Mouse (Mus musculus) heart, embryonic 15.5 days (tissue): ENCODE measurements around the gene Pla2g15. TPM values are rescaled to one million over a fixed set of nuclear protein-coding genes. Genes with fewer than 3 reads are reported as not detected.

ENCODE experiments used
- ATAC-seq: fragments of 200-750 bp; cut with Nextera tagmentation; replicated peaks from 2 replicates; pipeline ENCODE4 v1.8.0; 2017; ENCODE audit warnings: low read depth, moderate TSS enrichment; ENCODE audit not compliant: insufficient number of reproducible peaks, insufficient read depth, low FRiP score
- H3K27ac ChIP-seq: fragments of 300-500 bp; sonication (generic); 2 replicates; pipeline ENCODE4 v1.5.1; 2015; ENCODE audit warnings: mild to moderate bottlenecking, inconsistent platforms
- H3K27me3 ChIP-seq: fragments of 300-500 bp; sonication (generic); 2 replicates; pipeline ENCODE4 v1.6.1; 2015; ENCODE audit warnings: inconsistent platforms
- H3K36me3 ChIP-seq: fragments of 300-500 bp; sonication (generic); 2 replicates; pipeline ENCODE4 v1.6.1; 2015; ENCODE audit warnings: mild to moderate bottlenecking, inconsistent platforms
- H3K4me1 ChIP-seq: fragments of 300-500 bp; sonication (generic); replicated peaks from 2 replicates; pipeline ENCODE4 v1.6.1; 2015; ENCODE audit warnings: inconsistent platforms
- H3K4me2 ChIP-seq: fragments of 300-500 bp; sonication (generic); 2 replicates; pipeline ENCODE4 v1.6.1; 2015; ENCODE audit warnings: inconsistent platforms, mild to moderate bottlenecking, moderate library complexity
- H3K4me3 ChIP-seq: fragments of 300-500 bp; sonication (generic); 2 replicates; pipeline ENCODE4 v1.5.1; 2015; ENCODE audit warnings: mild to moderate bottlenecking, inconsistent platforms
- H3K9ac ChIP-seq: fragments of 300-500 bp; sonication (generic); 2 replicates; pipeline ENCODE4 v1.6.1; 2015; ENCODE audit warnings: mild to moderate bottlenecking, inconsistent platforms
- H3K9me3 ChIP-seq: fragments of 300-500 bp; sonication (generic); replicated peaks from 2 replicates; pipeline ENCODE4 v1.6.1; 2016; ENCODE audit warnings: inconsistent platforms
- WGBS: fragments of 180-500 bp; shearing (Covaris S2); methylation state at CpG from one replicate; pipeline ENCODE4 v1.1.7; 2015; ENCODE audit warnings: mixed read lengths; 5-methylcytosine and 5-hydroxymethylcytosine counted together
- polyA plus RNA-seq: library from polyadenylated mRNA; unstranded; fragments of >200 nt; fragmentation: Nextera tagmentation; extraction: Ambion mirVana; gene quantifications from 2 replicates; pipeline ENCODE4 v1.2.1, GENCODE M21; 2015

Gene Pla2g15
- 7.0 and 9.4 TPM in 2 replicates for polyA plus RNA-seq

DNA sequence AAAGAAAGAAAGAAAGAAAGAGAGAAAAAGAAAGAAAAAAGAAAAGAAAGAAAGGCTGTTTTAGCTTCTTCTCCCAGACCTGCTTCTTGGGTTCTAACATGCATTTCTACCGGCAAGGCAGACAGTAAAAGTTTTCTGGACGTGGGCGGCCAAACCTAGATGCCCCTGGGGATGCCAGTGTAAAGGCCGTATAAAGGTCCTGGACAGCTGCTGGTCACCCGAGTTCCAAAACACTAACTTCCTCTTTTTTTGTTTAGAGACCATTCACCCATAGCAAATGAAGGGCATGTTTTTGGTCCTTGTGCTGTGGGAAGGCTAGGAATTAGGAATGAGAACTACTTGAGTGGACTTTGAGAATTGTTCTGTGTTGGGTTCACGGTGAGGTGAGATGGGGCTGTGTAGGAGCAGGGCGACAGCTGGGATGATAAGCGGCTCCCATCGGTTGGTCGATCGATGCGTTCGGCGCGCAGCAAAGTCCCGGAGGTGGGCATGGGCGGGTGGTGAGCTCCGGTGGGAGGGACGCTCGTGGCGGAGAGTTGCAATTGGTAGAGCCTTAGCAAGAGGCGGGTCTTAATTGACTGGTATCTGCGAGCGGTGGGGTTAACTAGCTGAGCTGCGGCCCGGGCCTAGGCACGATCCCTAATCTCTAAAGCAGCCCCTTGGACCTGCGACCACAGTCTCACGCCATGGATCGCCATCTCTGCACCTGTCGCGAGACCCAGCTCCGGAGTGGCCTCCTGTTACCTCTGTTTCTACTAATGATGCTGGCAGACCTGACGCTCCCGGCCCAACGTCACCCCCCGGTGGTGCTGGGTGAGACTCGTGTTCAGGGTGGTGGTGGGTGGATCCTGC lies at the start of gene Pla2g15:
Gene Pla2g15, plus strand, starts transcription at position 599 of the 852 bp plus-strand sequence.
- Histone ChIP-seq H3K36me3 (no peaks in the 10 kb centered on the region), H3K27me3 (no peaks in the 10 kb centered on the region), H3K4me2 (peak within 1 kb of the TSS; percentile 77), H3K9ac (peak within 1 kb of the TSS; percentile 68), H3K27ac (peak within 1 kb of the TSS; percentile 46; the same call in 1 of the 2 replicates), H3K4me1 (peaks cover 22% of the 10 kb centered on the region), H3K4me3 (peak within 1 kb of the TSS; percentile 76), H3K9me3 (no peaks in the 10 kb centered on the region)
- ATAC-seq = peak; percentile 95
- 2% methylated on average over 38 of the region's 38 CpGs for WGBS

DNA sequence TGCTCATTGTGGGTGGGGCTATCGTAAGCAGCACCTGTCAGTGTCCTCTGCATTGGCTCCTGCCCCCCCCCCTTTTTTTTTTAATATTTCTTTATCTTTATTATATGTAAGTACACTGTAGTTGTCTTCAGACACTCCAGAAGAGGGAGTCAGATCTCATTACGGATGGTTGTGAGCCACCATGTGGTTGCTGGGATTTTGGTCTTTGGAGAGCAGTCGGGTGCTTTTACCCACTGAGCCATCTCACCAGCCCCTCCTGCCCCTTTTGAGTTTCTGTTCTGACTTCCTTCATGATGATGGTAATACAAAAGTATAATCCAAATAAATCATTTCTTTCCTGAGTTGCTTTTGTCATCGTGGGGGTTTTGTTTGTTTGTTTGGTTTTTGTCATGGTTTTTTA lies 47.9 kb upstream of the Pla2g15 start:
- H3K4me3 ChIP-seq = no peak overlapping the region
- no peaks in the 10 kb centered on the region for H3K9me3 ChIP-seq
- no peak overlapping the region for H3K27ac ChIP-seq
- no peak overlapping the region for H3K4me2 ChIP-seq
- peaks cover 23% of the 10 kb centered on the region; the same call in 1 of the 2 replicates for H3K36me3 ChIP-seq
- WGBS = 83% methylated on average over 4 of the region's 4 CpGs
- no peak for ATAC-seq
- no peaks in the 10 kb centered on the region for H3K4me1 ChIP-seq
- H3K9ac ChIP-seq = no peak overlapping the region
- no peaks in the 10 kb centered on the region for H3K27me3 ChIP-seq

DNA sequence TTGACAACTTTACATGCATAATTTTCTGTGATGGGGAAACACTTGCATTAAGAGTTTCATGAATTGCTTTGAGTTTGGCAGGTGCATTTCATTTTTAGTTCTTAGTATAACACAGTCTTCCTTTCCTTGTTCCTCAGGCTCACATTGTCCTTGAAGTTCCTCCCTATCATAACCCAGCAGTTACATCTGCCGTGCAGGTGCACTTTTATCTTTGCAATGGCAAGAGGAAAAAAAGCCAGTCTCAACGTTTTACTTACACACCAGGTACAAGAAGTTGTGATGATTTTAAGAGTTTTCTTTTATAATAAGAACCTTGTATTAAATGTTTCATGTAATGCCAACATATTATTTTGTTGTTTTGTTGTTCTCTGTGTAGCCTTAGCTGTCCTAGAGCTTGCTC lies 46.3 kb upstream of the Pla2g15 start:
- Histone ChIP-seq H3K4me3 (no peak overlapping the region), H3K9me3 (no peaks in the 10 kb centered on the region), H3K27me3 (no peaks in the 10 kb centered on the region), H3K27ac (no peak overlapping the region), H3K36me3 (peaks cover 33% of the 10 kb centered on the region), H3K9ac (no peak overlapping the region), H3K4me2 (no peak overlapping the region), H3K4me1 (no peaks in the 10 kb centered on the region)
- ATAC-seq = no peak
- WGBS = 83% methylated on average over 2 of the region's 2 CpGs

DNA sequence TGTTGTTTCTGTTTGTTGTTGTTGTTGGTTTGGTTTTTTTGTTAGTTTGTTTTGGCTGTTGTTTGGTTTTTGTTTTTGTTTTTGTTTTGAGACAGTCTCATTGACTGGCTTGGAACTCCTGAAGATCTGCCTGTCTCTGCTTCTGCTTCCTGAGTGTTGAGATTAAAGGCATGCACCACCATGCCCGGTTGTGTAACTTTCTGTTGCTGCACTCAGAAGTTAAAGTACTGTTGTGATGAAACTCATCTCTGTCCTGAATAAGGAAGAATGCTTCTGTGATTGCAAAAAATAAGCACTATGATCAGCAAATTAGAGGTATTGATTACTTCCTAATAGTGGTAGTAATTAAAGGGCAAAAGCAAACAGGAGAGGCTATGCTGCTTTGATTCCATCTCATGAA lies 44.0 kb upstream of the Pla2g15 start:
- no peak overlapping the region for H3K4me3 ChIP-seq
- H3K27ac ChIP-seq = no peak overlapping the region
- no peaks in the 10 kb centered on the region for H3K4me1 ChIP-seq
- no peak overlapping the region for H3K9ac ChIP-seq
- H3K27me3 ChIP-seq = no peaks in the 10 kb centered on the region
- WGBS = 71% methylated on average over 1 of the region's 1 CpGs
- no peaks in the 10 kb centered on the region for H3K9me3 ChIP-seq
- H3K36me3 ChIP-seq = peaks cover 42% of the 10 kb centered on the region
- no peak for ATAC-seq
- H3K4me2 ChIP-seq = no peak overlapping the region

DNA sequence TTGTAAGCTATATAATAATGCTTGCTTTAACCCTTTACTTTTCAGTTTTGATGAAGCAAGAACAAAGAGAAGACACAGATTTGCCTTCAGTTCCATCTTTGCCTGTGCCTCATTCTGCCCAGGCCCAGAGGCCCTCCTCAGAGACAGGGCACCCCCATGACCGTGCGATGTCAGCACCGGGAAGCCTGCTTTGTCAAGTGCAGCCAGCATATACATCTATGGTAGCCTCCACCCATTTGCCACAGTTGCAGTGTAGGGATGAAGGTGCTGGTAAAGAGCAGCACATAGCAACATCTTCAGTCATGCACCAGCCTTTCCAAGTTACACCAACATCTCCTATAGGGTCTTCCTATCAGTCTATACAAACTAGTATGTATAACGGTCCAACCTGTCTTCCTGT lies 42.1 kb upstream of the Pla2g15 start:
- no peak for ATAC-seq
- Histone ChIP-seq H3K4me2 (no peak overlapping the region), H3K36me3 (peaks cover 36% of the 10 kb centered on the region), H3K27ac (no peak overlapping the region), H3K4me3 (no peak overlapping the region), H3K9ac (no peak overlapping the region), H3K4me1 (no peaks in the 10 kb centered on the region), H3K9me3 (no peaks in the 10 kb centered on the region), H3K27me3 (no peaks in the 10 kb centered on the region)
- 95% methylated on average over 4 of the region's 4 CpGs for WGBS

DNA sequence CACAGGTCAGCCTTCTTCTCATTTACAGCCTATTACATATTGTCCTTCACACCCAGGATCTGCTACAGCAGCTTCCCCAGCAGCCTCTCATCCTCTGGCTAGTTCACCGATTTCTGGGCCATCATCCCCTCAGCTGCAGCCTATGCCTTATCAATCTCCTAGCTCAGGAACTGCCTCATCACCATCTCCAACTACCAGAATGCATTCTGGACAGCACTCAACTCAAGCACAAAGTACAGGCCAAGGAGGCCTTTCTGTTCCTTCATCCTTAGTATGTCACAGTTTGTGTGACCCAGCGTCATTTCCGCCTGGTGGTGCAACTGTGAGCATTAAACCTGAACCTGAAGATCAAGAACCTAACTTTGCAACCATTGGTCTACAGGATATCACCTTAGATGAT lies 41.5 kb upstream of the Pla2g15 start:
- no peak overlapping the region for H3K4me3 ChIP-seq
- no peaks in the 10 kb centered on the region for H3K9me3 ChIP-seq
- no peaks in the 10 kb centered on the region for H3K4me1 ChIP-seq
- no peaks in the 10 kb centered on the region for H3K27me3 ChIP-seq
- H3K27ac ChIP-seq = no peak overlapping the region
- WGBS = 93% methylated on average over 3 of the region's 3 CpGs
- no peak overlapping the region for H3K4me2 ChIP-seq
- peaks cover 36% of the 10 kb centered on the region for H3K36me3 ChIP-seq
- no peak overlapping the region for H3K9ac ChIP-seq
- ATAC-seq = no peak

DNA sequence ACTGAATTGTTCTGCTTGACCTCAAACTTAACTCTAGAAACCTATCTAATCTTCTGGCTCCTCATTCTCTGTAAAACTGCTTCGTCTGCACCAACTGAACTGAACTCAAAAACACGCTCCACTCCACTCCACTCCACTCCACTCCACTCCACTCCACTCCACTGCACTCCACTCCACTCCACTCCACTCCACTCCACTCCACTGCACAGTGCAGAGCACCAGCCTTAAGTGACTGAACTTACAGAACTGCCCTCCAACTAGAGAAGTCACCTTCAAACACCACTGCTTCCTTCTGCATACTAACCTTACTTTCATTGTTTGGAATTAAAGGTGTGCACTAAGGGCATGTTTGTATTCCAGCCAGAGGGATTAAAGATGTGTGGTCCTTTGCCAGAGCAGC lies 38.2 kb upstream of the Pla2g15 start:
- Histone ChIP-seq H3K4me3 (no peak overlapping the region), H3K9me3 (no peaks in the 10 kb centered on the region), H3K36me3 (peaks cover 32% of the 10 kb centered on the region), H3K9ac (no peak overlapping the region), H3K27ac (no peak overlapping the region), H3K4me1 (no peaks in the 10 kb centered on the region), H3K27me3 (no peaks in the 10 kb centered on the region), H3K4me2 (no peak overlapping the region)
- ATAC-seq = no peak
- WGBS = 60% methylated on average over 2 of the region's 2 CpGs

DNA sequence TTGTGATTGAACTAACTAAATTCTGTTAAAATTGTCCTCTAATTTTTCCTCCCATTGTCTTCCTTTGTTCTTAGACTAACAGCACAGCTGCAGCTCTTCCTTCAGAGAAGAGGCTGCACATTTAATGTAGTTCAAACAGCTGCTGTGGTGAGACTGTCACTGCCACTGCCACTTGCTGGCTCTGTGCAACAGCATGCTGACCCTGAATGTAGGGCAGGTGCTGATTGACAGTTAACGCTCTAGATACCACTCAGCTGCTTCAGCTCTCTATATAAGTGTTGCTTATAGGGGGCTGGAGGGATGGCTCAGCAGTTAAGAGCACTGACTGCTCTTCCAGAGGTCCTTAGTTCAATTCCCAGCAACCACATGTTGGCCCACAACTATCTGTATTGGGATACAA lies 37.7 kb upstream of the Pla2g15 start:
- peaks cover 32% of the 10 kb centered on the region for H3K36me3 ChIP-seq
- no peaks in the 10 kb centered on the region for H3K9me3 ChIP-seq
- no peaks in the 10 kb centered on the region for H3K27me3 ChIP-seq
- no peak overlapping the region for H3K27ac ChIP-seq
- no peaks in the 10 kb centered on the region for H3K4me1 ChIP-seq
- 63% methylated on average over 1 of the region's 1 CpGs for WGBS
- H3K4me3 ChIP-seq = no peak overlapping the region
- no peak overlapping the region for H3K9ac ChIP-seq
- ATAC-seq = no peak
- no peak overlapping the region for H3K4me2 ChIP-seq

DNA sequence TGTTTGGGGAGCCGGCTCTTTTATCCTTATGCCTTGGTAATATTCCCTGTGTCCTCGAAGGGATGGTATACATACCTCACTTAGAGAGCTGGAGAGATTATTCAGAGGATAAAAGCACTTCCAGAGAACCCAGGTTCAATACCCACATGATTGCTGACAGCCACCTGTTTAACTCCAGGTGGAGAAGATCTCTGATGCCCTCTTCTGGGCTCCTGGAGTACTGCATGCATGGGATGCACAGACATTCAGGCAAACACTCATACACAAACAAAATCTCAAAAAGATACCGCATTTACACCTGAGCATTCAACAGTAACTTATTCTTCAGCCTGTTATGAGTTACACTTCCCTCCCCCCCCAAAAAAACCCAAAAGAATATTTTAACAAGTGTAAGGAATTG lies 34.3 kb upstream of the Pla2g15 start:
- Histone ChIP-seq H3K36me3 (peaks cover 24% of the 10 kb centered on the region; the same call in 1 of the 2 replicates), H3K9me3 (no peaks in the 10 kb centered on the region), H3K9ac (no peak overlapping the region), H3K4me1 (no peaks in the 10 kb centered on the region), H3K27me3 (no peaks in the 10 kb centered on the region), H3K4me2 (no peak overlapping the region), H3K4me3 (no peak overlapping the region), H3K27ac (no peak overlapping the region)
- WGBS = 93% methylated on average over 3 of the region's 3 CpGs
- ATAC-seq = no peak

DNA sequence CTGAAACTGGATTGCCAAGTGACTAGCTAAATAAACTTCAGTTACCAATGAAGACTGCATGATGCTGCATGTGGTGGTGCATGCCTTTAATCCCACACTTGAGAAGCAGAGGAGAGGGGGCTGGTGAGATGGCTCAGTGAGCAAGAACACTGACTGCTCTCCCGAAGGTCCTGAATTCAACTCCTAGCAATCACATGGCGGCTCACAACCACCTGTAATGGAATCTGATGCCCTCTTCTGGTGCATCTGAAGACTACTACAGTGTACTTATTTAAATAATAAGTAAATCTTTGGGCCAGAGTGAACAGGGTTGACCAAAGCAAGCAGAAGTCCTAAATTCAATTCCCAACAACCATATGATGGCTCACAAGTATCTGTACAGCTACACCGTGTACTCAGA lies 26.8 kb upstream of the Pla2g15 start:
- H3K4me3 ChIP-seq = no peak overlapping the region
- no peak overlapping the region for H3K27ac ChIP-seq
- H3K9me3 ChIP-seq = no peaks in the 10 kb centered on the region
- no peaks in the 10 kb centered on the region for H3K4me1 ChIP-seq
- no peak overlapping the region for H3K4me2 ChIP-seq
- no peak overlapping the region for H3K9ac ChIP-seq
- WGBS = 86% methylated on average over 3 of the region's 3 CpGs
- ATAC-seq = no peak
- H3K36me3 ChIP-seq = peaks cover 39% of the 10 kb centered on the region
- no peaks in the 10 kb centered on the region for H3K27me3 ChIP-seq

DNA sequence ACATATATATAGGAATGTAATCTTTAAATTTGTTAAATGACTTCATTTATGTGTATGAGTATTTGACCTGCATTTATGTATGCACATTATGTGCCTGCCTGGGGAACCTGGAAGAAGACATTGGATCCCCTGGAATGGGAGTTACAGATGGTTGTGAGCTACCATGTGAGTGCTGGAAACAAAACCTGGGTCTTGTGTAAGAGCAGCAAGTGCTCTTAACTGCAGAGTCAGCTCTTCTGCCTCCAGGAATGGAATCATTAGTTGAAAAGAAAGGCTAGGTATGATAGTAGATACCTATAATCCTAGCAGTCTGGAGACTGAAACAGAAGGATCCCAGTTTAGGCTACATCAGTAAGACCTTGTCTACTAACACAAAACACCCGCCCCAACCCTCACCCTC lies 24.1 kb upstream of the Pla2g15 start:
- ATAC-seq = no peak
- Histone ChIP-seq H3K9me3 (no peaks in the 10 kb centered on the region), H3K4me3 (no peak overlapping the region), H3K27ac (no peak overlapping the region), H3K4me1 (no peaks in the 10 kb centered on the region), H3K9ac (no peak overlapping the region), H3K36me3 (peaks cover 33% of the 10 kb centered on the region), H3K27me3 (no peaks in the 10 kb centered on the region), H3K4me2 (no peak overlapping the region)
- WGBS = 95% methylated on average over 1 of the region's 1 CpGs

DNA sequence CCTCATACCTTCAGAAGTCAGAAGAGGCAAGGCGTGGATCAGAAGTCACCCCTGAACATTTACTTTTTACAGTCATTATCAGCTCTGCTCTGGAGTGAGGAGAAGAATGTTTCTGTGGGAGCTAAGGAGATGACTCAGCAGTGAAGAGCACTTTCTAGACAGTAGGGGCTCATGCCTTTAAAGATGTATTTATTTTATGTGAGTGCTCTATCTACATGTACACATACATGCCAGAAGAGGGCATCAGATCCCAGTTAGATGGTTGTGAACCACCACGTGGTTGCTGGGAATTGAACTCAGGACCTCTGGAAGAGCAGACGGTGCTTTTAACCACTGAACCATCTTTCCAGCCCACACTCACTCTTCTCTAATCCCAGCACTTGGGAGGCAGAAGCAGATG lies 23.1 kb upstream of the Pla2g15 start:
- Histone ChIP-seq H3K36me3 (peaks cover 38% of the 10 kb centered on the region), H3K27me3 (no peaks in the 10 kb centered on the region), H3K4me2 (no peak overlapping the region), H3K4me3 (no peak overlapping the region), H3K4me1 (no peaks in the 10 kb centered on the region), H3K9ac (no peak overlapping the region), H3K9me3 (no peaks in the 10 kb centered on the region), H3K27ac (no peak overlapping the region)
- no peak for ATAC-seq
- WGBS = 74% methylated on average over 3 of the region's 3 CpGs
